Mouse (Mus musculus): ENCODE measurements around the gene Srd5a1.

GRCm38 (mm10) chr13:69591338-69591737 is 19.9 kb downstream of the Srd5a1 start:
- TF ChIP-seq CTCF (IDR thresholded peaks at IDR 0.05; ENCODE audit: borderline replicate concordance, insufficient read depth, low read depth, low read length) (no peak), POLR2A (IDR thresholded peaks at IDR 0.05; ENCODE audit: borderline replicate concordance, insufficient read depth, low read length) (no peak)
